Mouse (Mus musculus) liver, embryonic 11.5 days (tissue): Measurements from ENCODE around the gene Ppif. TPM values are rescaled to one million over a fixed set of nuclear protein-coding genes. Genes with fewer than 3 reads are reported as not detected.

Experiments
- ATAC-seq: fragments of 200-750 bp; cut with Nextera tagmentation; replicated peaks from 2 replicates; pipeline ENCODE4 v1.8.0; 2017; ENCODE audit warnings: moderate number of reproducible peaks, mild to moderate bottlenecking, moderate TSS enrichment, moderate library complexity; ENCODE audit not compliant: low FRiP score
- DNase-seq: peaks from one replicate; pipeline ENCODE4 v3.0.0-alpha.2; 2017; ENCODE audit warnings: low spot score
- H3K27ac ChIP-seq: fragments of 300-500 bp; sonication (generic); 2 replicates; pipeline ENCODE4 v1.5.1; 2014; ENCODE audit warnings: mild to moderate bottlenecking, low read depth, low read length, control low read depth
- H3K27me3 ChIP-seq: fragments of 300-500 bp; sonication (generic); replicated peaks from 2 replicates; pipeline ENCODE4 v1.6.1; 2014; ENCODE audit warnings: low read length, mixed read lengths; ENCODE audit not compliant: control insufficient read depth, insufficient read depth
- H3K36me3 ChIP-seq: fragments of 300-500 bp; sonication (generic); 2 replicates; pipeline ENCODE4 v1.6.1; 2014; ENCODE audit warnings: mild to moderate bottlenecking, low read length, moderate library complexity, mixed read lengths; ENCODE audit not compliant: control insufficient read depth, insufficient read depth
- H3K4me1 ChIP-seq: fragments of 300-500 bp; sonication (generic); replicated peaks from 2 replicates; pipeline ENCODE4 v1.6.1; 2014; ENCODE audit warnings: low read length, mixed read lengths; ENCODE audit not compliant: control insufficient read depth, insufficient read depth
- H3K4me2 ChIP-seq: fragments of 300-500 bp; sonication (generic); 2 replicates; pipeline ENCODE4 v1.6.1; 2014; ENCODE audit warnings: mild to moderate bottlenecking, control low read depth, moderate library complexity
- H3K4me3 ChIP-seq: fragments of 300-500 bp; sonication (generic); 2 replicates; pipeline ENCODE4 v1.5.1; 2014; ENCODE audit warnings: low read depth, low read length, control low read depth
- H3K9ac ChIP-seq: fragments of 300-500 bp; sonication (generic); 2 replicates; pipeline ENCODE4 v1.6.1; 2014; ENCODE audit warnings: low read depth, low read length, control low read depth
- H3K9me3 ChIP-seq: fragments of 300-500 bp; sonication (generic); 2 replicates; pipeline ENCODE4 v1.6.1; 2016; ENCODE audit warnings: low read length, inconsistent platforms, mixed read lengths; ENCODE audit not compliant: control insufficient read depth
- WGBS: fragments of 180-500 bp; shearing (Covaris S2); extraction: QIAGEN DNeasy Blood & Tissue Kit; methylation state at CpG from one replicate; pipeline ENCODE4 v1.1.7; 2014; 5-methylcytosine and 5-hydroxymethylcytosine counted together
- polyA plus RNA-seq: library from polyadenylated mRNA; unstranded; fragments of >200 nt; fragmentation: Nextera tagmentation; extraction: Ambion mirVana; gene quantifications from 2 replicates; pipeline ENCODE4 v1.2.1, GENCODE M21; 2014

Gene Ppif
- polyA plus RNA-seq, 1 experiment from 2014 or later = 97.0 TPM

GRCm38 (mm10) chr14:25663649-25664309 is 30.2 kb upstream of the Ppif start:
- H3K4me2 ChIP-seq = no peak overlapping the region
- DNase-seq (no peak), ATAC-seq (no peak)
- H3K9me3 ChIP-seq = no peaks in the 10 kb centered on the region
- no peak overlapping the region for H3K27ac ChIP-seq
- WGBS = 86% methylated on average over 7 of the region's 7 CpGs
- H3K9ac ChIP-seq = no peak overlapping the region
- H3K4me3 ChIP-seq = no peak overlapping the region
- peaks cover 7% of the 10 kb centered on the region for H3K4me1 ChIP-seq
- no peaks in the 10 kb centered on the region for H3K27me3 ChIP-seq
- H3K36me3 ChIP-seq = peaks cover 46% of the 10 kb centered on the region

GRCm38 (mm10) chr14:25664310-25664695 is 29.7 kb upstream of the Ppif start:
- H3K36me3 ChIP-seq = peaks cover 41% of the 10 kb centered on the region
- no peaks in the 10 kb centered on the region for H3K27me3 ChIP-seq
- no peak overlapping the region for H3K9ac ChIP-seq
- no peak overlapping the region for H3K27ac ChIP-seq
- DNase-seq (no peak), ATAC-seq (no peak)
- no peak overlapping the region for H3K4me3 ChIP-seq
- H3K9me3 ChIP-seq = no peaks in the 10 kb centered on the region
- no peak overlapping the region for H3K4me2 ChIP-seq
- 89% methylated on average over 7 of the region's 7 CpGs for WGBS
- peaks cover 7% of the 10 kb centered on the region for H3K4me1 ChIP-seq

GRCm38 (mm10) chr14:25665314-25665970 is 28.5 kb upstream of the Ppif start:
- ATAC-seq = no peak
- H3K4me2 ChIP-seq = no peak overlapping the region
- H3K9ac ChIP-seq = no peak overlapping the region
- DNase-seq = no peak
- WGBS = 79% methylated on average over 19 of the region's 19 CpGs
- no peaks in the 10 kb centered on the region for H3K9me3 ChIP-seq
- no peak overlapping the region for H3K27ac ChIP-seq
- no peaks in the 10 kb centered on the region for H3K27me3 ChIP-seq
- H3K36me3 ChIP-seq = peaks cover 34% of the 10 kb centered on the region
- H3K4me1 ChIP-seq = peaks cover 7% of the 10 kb centered on the region
- no peak overlapping the region for H3K4me3 ChIP-seq

DNA sequence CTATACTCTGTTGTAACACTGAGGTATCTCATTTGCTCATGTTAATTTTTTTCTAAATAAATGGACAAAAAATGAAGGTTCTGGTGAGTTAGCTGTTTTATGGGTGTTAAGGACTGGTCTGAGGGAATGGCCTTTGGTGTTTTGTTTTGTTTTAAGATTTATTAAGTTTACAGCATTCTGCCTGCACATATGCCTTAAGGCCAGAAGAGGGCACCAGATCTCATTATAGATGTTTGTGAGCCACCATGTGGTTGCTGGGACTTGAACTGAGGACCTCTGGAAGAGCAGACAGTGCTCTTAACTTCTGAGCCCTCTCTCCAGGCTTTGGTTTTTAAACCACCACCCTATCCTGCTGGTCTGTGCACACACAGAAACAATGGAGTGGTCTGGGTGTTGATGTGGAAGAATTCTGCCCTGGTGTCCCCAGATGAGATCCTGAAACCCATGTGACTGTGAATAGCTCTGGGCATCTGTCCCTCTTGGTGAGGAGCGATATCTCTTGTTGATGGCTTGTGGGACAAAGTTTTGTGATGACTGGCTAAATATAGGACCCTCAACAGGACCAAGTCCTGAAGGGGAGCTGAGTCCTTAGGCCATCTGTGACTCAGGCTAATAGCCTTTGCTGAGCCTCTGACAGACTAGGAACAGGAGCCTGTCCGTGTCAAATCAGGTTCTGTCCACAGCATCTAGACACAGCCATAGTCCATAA is 27.1 kb upstream of the Ppif start:
- no peak overlapping the region for H3K9ac ChIP-seq
- DNase-seq (no peak), ATAC-seq (no peak; the same call in 1 of the 2 replicates)
- WGBS = 74% methylated on average over 2 of the region's 2 CpGs
- peak overlapping the region; percentile 46 for H3K27ac ChIP-seq
- H3K4me2 ChIP-seq = no peak overlapping the region
- no peak overlapping the region for H3K4me3 ChIP-seq
- no peaks in the 10 kb centered on the region for H3K27me3 ChIP-seq
- H3K4me1 ChIP-seq = peaks cover 7% of the 10 kb centered on the region
- peaks cover 23% of the 10 kb centered on the region for H3K36me3 ChIP-seq
- no peaks in the 10 kb centered on the region for H3K9me3 ChIP-seq

GRCm38 (mm10) chr14:25667587-25667986 is 26.4 kb upstream of the Ppif start:
- 34% methylated on average over 3 of the region's 3 CpGs for WGBS
- Histone ChIP-seq H3K36me3 (peaks cover 16% of the 10 kb centered on the region), H3K4me1 (peaks cover 7% of the 10 kb centered on the region), H3K27ac (peak overlapping the region; percentile 46; the same call in 1 of the 2 replicates), H3K9me3 (no peaks in the 10 kb centered on the region), H3K9ac (no peak overlapping the region), H3K4me2 (no peak overlapping the region), H3K4me3 (no peak overlapping the region), H3K27me3 (no peaks in the 10 kb centered on the region)
- DNase-seq = no peak
- peak; percentile 89 for ATAC-seq

DNA sequence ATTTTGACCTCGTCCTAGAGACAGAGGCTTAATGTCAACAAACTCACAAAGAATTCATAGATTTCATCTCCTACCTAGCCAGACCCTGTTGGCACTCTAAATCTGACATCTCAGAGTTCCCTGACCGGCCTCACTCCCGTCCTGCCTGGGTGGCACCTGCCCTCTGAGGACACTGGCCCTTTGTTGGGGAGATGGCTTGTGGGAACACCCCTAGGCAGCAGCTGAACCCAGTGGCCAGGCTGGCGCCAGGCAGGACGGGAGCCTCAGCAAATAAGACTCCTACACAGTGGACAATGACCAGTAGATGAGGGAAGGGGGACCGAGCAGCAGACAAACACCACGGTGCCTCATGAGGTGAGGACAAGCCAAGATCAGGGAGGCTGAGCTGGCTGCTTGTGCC is 14.3 kb upstream of the Ppif start:
- ATAC-seq (no peak), DNase-seq (no peak)
- Histone ChIP-seq H3K4me2 (no peak overlapping the region), H3K4me1 (no peaks in the 10 kb centered on the region; the same call in 1 of the 2 replicates), H3K36me3 (no peaks in the 10 kb centered on the region), H3K4me3 (no peak overlapping the region), H3K9me3 (no peaks in the 10 kb centered on the region), H3K27me3 (no peaks in the 10 kb centered on the region), H3K9ac (no peak overlapping the region), H3K27ac (no peak overlapping the region)
- WGBS = 62% methylated on average over 7 of the region's 7 CpGs

DNA sequence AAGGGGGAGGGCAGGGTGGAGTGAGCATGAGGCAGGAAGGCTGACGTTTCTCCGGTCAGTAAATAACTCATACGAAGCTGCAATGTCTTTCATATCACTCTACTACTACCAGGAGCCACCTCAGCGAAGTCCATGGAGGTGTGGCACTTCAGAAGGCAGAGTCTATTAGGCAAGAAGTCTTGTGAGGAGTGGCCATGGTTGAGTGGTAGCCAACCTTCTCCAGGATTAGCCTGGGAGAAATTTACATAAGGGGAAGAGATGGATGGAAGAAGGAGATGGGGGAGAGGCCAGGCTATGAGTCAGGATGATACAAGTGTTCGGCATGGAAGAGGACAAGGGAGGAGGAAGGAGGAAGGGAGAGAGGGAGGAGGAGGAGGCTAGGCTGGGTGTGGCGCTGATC is 11.9 kb upstream of the Ppif start:
- WGBS = 71% methylated on average over 6 of the region's 6 CpGs
- no peak for ATAC-seq

GRCm38 (mm10) chr14:25686216-25686945 is 7.6 kb upstream of the Ppif start:
- no peak overlapping the region for H3K4me3 ChIP-seq
- no peak overlapping the region for H3K9ac ChIP-seq
- ATAC-seq (no peak), DNase-seq (no peak)
- no peaks in the 10 kb centered on the region for H3K27me3 ChIP-seq
- H3K36me3 ChIP-seq = no peaks in the 10 kb centered on the region
- H3K9me3 ChIP-seq = no peaks in the 10 kb centered on the region
- H3K27ac ChIP-seq = no peak overlapping the region
- H3K4me2 ChIP-seq = no peak overlapping the region
- 71% methylated on average over 7 of the region's 7 CpGs for WGBS
- H3K4me1 ChIP-seq = peaks cover 6% of the 10 kb centered on the region; the same call in 1 of the 2 replicates

More for the DNA sequence above, 11.9 kb upstream of the Ppif start:
- H3K27me3 ChIP-seq = no peaks in the 10 kb centered on the region
- H3K4me1 ChIP-seq = peaks cover 6% of the 10 kb centered on the region; the same call in 1 of the 2 replicates
- H3K36me3 ChIP-seq = no peaks in the 10 kb centered on the region
- DNase-seq = no peak
- H3K27ac ChIP-seq = no peak overlapping the region
- no peaks in the 10 kb centered on the region for H3K9me3 ChIP-seq
- no peak overlapping the region for H3K4me2 ChIP-seq
- no peak overlapping the region for H3K4me3 ChIP-seq
- H3K9ac ChIP-seq = no peak overlapping the region
